Mouse (Mus musculus) intestine, embryonic 14.5 days (tissue): Measurements from ENCODE around the gene Rundc3a. TPM values are rescaled to one million over a fixed set of nuclear protein-coding genes. Genes with fewer than 3 reads are reported as not detected.
A peak's percentile ranks its signal among the peaks of the same experiment; 100 is the strongest.

Experiments
- ATAC-seq: fragments of 200-750 bp; cut with Nextera tagmentation; replicated peaks from 2 replicates; pipeline ENCODE4 v1.8.0; 2017; ENCODE audit warnings: low read depth, moderate number of reproducible peaks, moderate TSS enrichment, moderate library complexity; ENCODE audit not compliant: low FRiP score, low TSS enrichment
- DNase-seq: peaks from one replicate; pipeline ENCODE4 v3.0.0-alpha.2; 2018; ENCODE audit warnings: low spot score
- H3K27ac ChIP-seq: fragments of 300-500 bp; sonication (generic); 2 replicates; pipeline ENCODE4 v1.5.1; 2014; ENCODE audit warnings: low read depth, mild to moderate bottlenecking, control low read depth
- H3K27me3 ChIP-seq: fragments of 300-500 bp; sonication (generic); replicated peaks from 2 replicates; pipeline ENCODE4 v1.6.1; 2014; ENCODE audit warnings: low read length, control low read depth; ENCODE audit not compliant: control insufficient read depth, insufficient read depth
- H3K36me3 ChIP-seq: fragments of 300-500 bp; sonication (generic); 2 replicates; pipeline ENCODE4 v1.6.1; 2014; ENCODE audit warnings: low read length, control low read depth; ENCODE audit not compliant: control insufficient read depth, insufficient read depth
- H3K4me1 ChIP-seq: fragments of 300-500 bp; sonication (generic); replicated peaks from 2 replicates; pipeline ENCODE4 v1.6.1; 2014; ENCODE audit warnings: low read length, control low read depth, mixed read lengths; ENCODE audit not compliant: control insufficient read depth, insufficient read depth
- H3K4me2 ChIP-seq: fragments of 300-500 bp; sonication (generic); 2 replicates; pipeline ENCODE4 v1.6.1; 2014; ENCODE audit warnings: low read length
- H3K4me3 ChIP-seq: fragments of 300-500 bp; sonication (generic); 2 replicates; pipeline ENCODE4 v1.5.1; 2014; ENCODE audit warnings: low read depth, low read length, control low read depth, mixed read lengths
- H3K9ac ChIP-seq: fragments of 300-500 bp; sonication (generic); 2 replicates; pipeline ENCODE4 v1.6.1; 2014; ENCODE audit warnings: mild to moderate bottlenecking, low read length
- H3K9me3 ChIP-seq: fragments of 300-500 bp; sonication (generic); 2 replicates; pipeline ENCODE4 v1.6.1; 2016; ENCODE audit warnings: low read length, control low read depth; ENCODE audit not compliant: control insufficient read depth
- WGBS: fragments of 180-500 bp; shearing (Covaris S2); extraction: QIAGEN DNeasy Blood & Tissue Kit; methylation state at CpG from one replicate; pipeline ENCODE4 v1.1.7; 2014; 5-methylcytosine and 5-hydroxymethylcytosine counted together
- polyA plus RNA-seq: library from polyadenylated mRNA; unstranded; fragments of >200 nt; fragmentation: Nextera tagmentation; extraction: Ambion mirVana; gene quantifications from 2 replicates; pipeline ENCODE4 v1.2.1, GENCODE M21; 2014

Rundc3a gene
- polyA plus RNA-seq, 1 experiment from 2014 or later: 10.0 TPM

- H3K27ac ChIP-seq: no peak overlapping the region
- H3K9me3 ChIP-seq: no peaks in the 10 kb centered on the region
- peaks cover 36% of the 10 kb centered on the region for H3K36me3 ChIP-seq
- DNase-seq: no peak
- ATAC-seq: no peak
- no peak overlapping the region for H3K9ac ChIP-seq
- 0 out of 2 replicates have a peak, but pooled peaks cover 5% of the 10 kb centered on the region for H3K4me1 ChIP-seq
- H3K4me2 ChIP-seq: no peak overlapping the region
- no peak overlapping the region for H3K4me3 ChIP-seq
- 24% methylated on average over 12 of the region's 12 CpGs for WGBS
- H3K27me3 ChIP-seq: peaks cover 45% of the 10 kb centered on the region
Observed at GRCm38 (mm10) chr11:102400513-102401084, 7.4 kb downstream of the Rundc3a start.

GRCm38 (mm10) chr11:102401898-102402500 is 8.8 kb downstream of the Rundc3a start:
- Histone ChIP-seq H3K27ac (no peak overlapping the region), H3K4me3 (no peak overlapping the region), H3K36me3 (peaks cover 36% of the 10 kb centered on the region), H3K27me3 (peaks cover 41% of the 10 kb centered on the region), H3K4me2 (no peak overlapping the region), H3K9ac (no peak overlapping the region), H3K4me1 (peaks cover 12% of the 10 kb centered on the region), H3K9me3 (no peaks in the 10 kb centered on the region)
- WGBS: 70% methylated on average over 12 of the region's 12 CpGs
- ATAC-seq (no peak), DNase-seq (no peak)

DNA sequence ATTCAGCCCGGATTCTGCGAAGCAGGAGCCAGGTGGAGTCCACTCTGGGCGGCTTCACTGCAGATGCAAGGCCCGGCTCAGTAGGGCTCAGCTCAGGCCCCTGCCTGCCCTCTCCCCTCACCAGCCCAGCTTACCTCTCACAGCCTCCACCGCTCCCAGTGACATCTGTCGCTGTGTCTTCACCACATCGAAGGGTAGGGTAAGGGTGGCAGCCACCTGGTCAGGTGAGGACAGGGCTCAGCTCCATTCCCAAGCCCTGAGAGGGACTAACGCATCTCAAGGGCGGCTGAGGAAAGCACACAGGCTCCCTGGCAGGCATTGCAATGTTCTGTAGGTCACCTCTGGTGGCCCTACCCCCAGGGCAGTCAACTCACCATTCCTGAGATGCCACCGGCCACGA is 10.5 kb downstream of the Rundc3a start:
- ATAC-seq (no peak), DNase-seq (no peak)
- Histone ChIP-seq H3K9me3 (no peaks in the 10 kb centered on the region), H3K4me3 (no peak overlapping the region), H3K9ac (no peak overlapping the region), H3K36me3 (peaks cover 36% of the 10 kb centered on the region), H3K27me3 (peaks cover 30% of the 10 kb centered on the region), H3K4me2 (no peak overlapping the region), H3K4me1 (peaks cover 15% of the 10 kb centered on the region), H3K27ac (no peak overlapping the region)
- WGBS: 94% methylated on average over 11 of the region's 11 CpGs

DNA sequence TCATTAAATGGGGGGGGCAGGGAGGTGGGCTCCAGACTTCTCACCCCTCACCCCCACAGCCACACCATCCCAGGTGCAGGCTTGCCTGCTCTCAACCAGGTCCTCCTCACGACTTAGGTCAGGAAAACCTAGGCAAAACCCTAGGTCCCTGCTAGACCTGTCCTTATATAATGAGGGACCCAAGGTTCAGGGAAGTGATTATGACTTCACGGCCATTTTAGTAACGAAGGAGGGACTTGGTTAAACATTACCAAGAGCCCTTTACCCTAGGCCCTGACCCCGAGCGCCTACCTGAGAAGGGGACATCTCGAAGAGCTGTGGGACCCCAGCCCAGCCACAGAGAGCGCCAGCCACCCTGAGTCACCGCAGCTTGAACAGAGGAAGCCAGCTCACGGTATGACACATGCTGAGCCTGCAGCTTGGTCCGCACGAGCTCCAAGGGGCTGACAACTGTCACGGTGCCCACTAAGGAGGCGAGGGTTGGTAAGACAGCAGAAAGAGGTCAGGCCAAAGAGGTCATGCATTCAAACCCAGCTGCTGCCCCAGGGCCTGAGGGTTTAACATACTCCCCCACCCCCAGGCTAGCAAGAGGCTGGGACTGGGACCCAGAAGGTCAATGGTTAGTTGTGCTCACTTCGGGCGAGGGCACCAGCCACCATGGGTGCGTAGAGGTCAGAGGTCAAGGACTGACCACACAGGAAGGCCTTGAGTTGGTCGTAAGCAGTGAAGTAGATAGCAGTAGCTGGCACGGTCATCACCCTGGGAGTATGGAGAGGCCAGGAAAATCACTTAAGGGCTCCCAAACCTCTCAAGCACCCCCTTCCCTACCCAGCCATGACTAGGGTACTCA is 11.2 kb downstream of the Rundc3a start:
- ATAC-seq (no peak), DNase-seq (no peak)
- H3K27ac ChIP-seq: no peak overlapping the region
- H3K27me3 ChIP-seq: peaks cover 24% of the 10 kb centered on the region
- H3K36me3 ChIP-seq: peaks cover 36% of the 10 kb centered on the region
- no peak overlapping the region for H3K4me2 ChIP-seq
- 79% methylated on average over 18 of the region's 18 CpGs for WGBS
- peaks cover 18% of the 10 kb centered on the region for H3K4me1 ChIP-seq
- no peaks in the 10 kb centered on the region for H3K9me3 ChIP-seq
- no peak overlapping the region for H3K4me3 ChIP-seq
- no peak overlapping the region for H3K9ac ChIP-seq

GRCm38 (mm10) chr11:102405544-102406285 is 12.5 kb downstream of the Rundc3a start:
- H3K27me3 ChIP-seq: peaks cover 10% of the 10 kb centered on the region
- peaks cover 36% of the 10 kb centered on the region for H3K36me3 ChIP-seq
- 0 out of 2 replicates have a peak overlapping the region, but pooled peaks have one; percentile 83 for H3K9ac ChIP-seq
- H3K9me3 ChIP-seq: no peaks in the 10 kb centered on the region
- 85% methylated on average over 11 of the region's 11 CpGs for WGBS
- no peak overlapping the region for H3K27ac ChIP-seq
- no peak for ATAC-seq
- peak overlapping the region; percentile 68; the same call in 1 of the 2 replicates for H3K4me3 ChIP-seq
- DNase-seq: no peak
- peak overlapping the region; percentile 97 for H3K4me2 ChIP-seq
- H3K4me1 ChIP-seq: peaks cover 19% of the 10 kb centered on the region

- H3K4me1 ChIP-seq: peaks cover 19% of the 10 kb centered on the region
- peak overlapping the region; percentile 68 for H3K4me3 ChIP-seq
- DNase-seq (no peak), ATAC-seq (no peak)
- 5% methylated on average over 3 of the region's 3 CpGs for WGBS
- 0 out of 2 replicates have a peak, but pooled peaks cover 5% of the 10 kb centered on the region for H3K27me3 ChIP-seq
- peak overlapping the region; percentile 92; the same call in 1 of the 2 replicates for H3K27ac ChIP-seq
- H3K36me3 ChIP-seq: peaks cover 36% of the 10 kb centered on the region
- H3K9ac ChIP-seq: peak overlapping the region; percentile 83
- peak overlapping the region; percentile 97 for H3K4me2 ChIP-seq
- no peaks in the 10 kb centered on the region for H3K9me3 ChIP-seq
Observed at GRCm38 (mm10) chr11:102406401-102406800, 13.2 kb downstream of the Rundc3a start.

DNA sequence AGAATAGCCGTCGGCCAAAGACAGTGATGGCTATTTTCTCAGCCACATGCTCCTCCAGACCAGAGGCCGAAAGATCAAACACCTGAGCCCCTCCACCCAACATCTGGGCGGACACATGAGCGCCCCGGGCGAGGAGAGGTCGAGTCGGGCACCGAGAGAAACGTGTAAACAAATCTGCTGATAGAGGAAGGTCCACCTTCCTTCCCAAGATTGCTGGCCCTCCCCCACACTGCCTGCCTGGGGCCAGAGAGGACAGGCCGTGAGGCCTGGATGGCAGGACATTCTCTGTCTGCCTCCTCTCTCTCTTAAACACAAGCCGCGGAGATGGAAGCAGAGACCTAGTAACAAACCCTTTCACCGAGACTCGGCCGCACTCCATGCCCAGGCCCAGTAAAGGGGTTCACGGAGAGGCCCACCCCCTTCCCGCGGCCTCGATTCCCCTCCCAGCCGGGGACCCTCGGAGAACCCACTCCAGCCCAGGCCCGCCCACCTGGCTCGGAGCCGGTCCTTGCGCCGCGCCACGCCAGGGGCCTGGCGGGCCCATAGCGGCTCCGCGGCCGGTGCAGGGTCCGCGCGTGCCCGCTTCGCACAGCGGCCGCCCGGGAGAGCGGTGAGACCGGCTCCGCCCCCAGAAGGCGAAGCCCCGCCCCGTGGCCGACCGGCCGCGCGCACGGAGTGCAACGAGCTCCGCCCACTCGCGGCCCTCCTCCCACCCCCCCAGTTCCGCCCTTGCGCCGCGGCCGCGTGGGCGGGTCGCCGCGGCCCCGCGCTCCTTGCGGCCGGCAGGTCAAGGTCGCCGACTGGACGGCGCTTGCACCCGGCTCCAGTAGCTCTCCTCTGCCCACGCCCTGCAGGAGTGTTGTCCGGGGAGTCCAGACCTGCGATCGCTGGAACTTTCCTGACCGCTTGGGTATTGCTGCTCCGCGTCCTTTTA is 14.0 kb downstream of the Rundc3a start:
- peak; percentile 59 for ATAC-seq
- WGBS: under 1% methylated on average over 84 of the region's 85 CpGs
- peaks cover 19% of the 10 kb centered on the region for H3K4me1 ChIP-seq

More for the DNA sequence above, 14.0 kb downstream of the Rundc3a start:
- Histone ChIP-seq H3K9ac (peak overlapping the region; percentile 83), H3K27me3 (0 out of 2 replicates have a peak, but pooled peaks cover 2% of the 10 kb centered on the region), H3K9me3 (no peaks in the 10 kb centered on the region), H3K36me3 (peaks cover 31% of the 10 kb centered on the region), H3K4me2 (peak overlapping the region; percentile 97), H3K4me3 (peak overlapping the region; percentile 68), H3K27ac (peak overlapping the region; percentile 92)
- peak; percentile 94 for DNase-seq
